Mouse (Mus musculus) cerebellum, postnatal 10 days (tissue): Measurements from ENCODE around the gene Hipk4.

Source experiments
- DNase-seq, 2 experiments: peaks; one replicate each; pipeline ENCODE4 v3.0.0; 2021; ENCODE audit warnings: mixed read lengths in 2 of 2

Gene Hipk4

GRCm38 (mm10) chr7:27522967-27523366 lies at the start of gene Hipk4:
TSS of gene Hipk4 (plus strand) at chr7:27523267.
- no peak for DNase-seq

DNA sequence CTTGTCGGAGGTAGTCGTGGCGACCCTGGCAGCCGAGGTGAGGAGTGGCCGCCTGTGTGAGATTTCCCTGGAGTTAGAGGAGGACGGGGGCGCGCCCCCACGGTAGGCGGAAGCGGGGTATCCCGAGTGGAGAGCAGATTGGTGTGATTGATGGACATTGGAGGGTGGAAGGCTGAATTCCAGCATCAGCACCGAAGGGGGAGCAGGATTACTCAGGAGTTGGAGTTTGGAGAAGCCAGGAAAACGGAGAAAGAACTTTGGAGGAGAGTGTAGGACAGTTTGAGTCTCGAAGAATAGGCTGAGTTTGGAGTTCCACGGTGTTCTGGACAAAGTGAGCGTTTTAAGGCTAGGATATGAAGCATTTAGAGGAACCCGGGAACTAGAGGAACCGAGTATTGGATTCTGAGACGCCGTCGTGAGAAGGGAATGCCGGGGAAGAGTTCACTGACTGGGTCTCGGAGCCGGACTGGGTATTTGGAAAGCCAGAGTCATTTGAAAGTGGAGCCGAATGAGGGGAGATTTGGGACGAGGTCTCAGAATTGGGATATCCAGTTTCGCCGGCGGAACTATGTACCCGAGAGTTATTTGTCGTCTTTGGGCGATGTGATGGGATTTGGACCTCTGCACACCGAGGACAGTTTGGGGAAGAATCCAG lies 49.1 kb upstream of the Hipk4 start:
- no peak for DNase-seq

GRCm38 (mm10) chr7:27474490-27474954 lies 48.5 kb upstream of the Hipk4 start:
- DNase-seq, result peak; percentile 99

DNA sequence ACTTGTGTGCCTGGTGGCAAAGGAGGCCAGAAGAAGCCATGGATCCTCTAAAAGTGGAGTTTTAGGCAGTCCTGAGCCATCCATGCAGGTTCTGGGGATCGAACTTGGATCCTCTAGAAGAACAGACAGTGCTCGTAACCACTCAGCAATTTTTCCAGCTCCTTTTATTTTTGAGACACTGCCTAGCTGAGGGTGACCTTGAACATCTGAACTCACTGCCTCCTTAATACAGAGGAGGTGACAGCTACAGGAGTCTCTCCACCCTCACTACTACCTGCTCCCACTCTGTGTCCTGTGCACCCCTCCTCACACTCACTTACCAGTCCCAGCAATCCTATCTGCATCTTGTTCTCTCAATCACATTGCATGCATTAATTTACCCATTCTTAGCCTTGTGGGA lies 47.5 kb upstream of the Hipk4 start:
- no peak for DNase-seq

GRCm38 (mm10) chr7:27476098-27476635 lies 46.9 kb upstream of the Hipk4 start:
- no peak for DNase-seq

DNA sequence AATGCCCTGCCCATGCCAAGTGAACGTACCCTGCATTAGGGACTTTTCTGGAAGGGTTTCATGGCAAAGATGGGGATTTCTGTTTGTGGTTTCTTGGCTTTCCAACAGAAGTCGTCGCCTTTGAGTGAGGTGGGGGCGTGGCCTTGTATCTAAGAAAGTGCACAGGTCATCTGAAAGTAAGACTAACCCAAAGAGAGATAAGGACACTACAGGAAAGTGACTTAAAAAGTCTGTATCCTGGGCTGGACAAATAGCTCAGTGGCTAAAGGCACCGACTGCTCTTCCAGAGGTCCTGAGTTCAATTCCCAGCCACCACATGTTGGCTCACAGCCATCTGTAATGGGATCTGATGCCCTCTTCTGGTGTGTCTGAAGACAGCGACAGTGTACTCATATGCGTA lies 44.5 kb upstream of the Hipk4 start:
- DNase-seq, result no peak

- no peak for DNase-seq
Measured at GRCm38 (mm10) chr7:27479750-27480149, 43.3 kb upstream of the Hipk4 start.

DNA sequence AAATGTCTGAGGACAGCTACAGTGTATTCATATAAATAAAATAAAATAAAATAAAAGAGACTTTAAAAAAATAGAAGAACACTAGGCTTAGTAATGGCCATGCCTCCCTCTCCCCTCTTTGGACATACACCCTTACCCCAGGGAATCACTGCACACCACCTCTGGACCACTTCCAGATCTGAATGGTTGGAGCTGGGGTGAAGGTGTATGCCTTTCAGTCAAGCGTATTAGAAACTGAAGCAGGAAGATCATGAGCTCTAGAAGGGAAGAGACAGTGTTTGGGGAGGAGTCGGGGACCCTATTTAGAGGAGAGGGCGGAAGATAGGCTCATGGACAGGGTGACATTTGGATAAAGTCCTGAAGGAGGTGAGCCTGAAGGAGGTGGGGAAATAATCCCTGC lies 42.6 kb upstream of the Hipk4 start:
- DNase-seq, result no peak

DNA sequence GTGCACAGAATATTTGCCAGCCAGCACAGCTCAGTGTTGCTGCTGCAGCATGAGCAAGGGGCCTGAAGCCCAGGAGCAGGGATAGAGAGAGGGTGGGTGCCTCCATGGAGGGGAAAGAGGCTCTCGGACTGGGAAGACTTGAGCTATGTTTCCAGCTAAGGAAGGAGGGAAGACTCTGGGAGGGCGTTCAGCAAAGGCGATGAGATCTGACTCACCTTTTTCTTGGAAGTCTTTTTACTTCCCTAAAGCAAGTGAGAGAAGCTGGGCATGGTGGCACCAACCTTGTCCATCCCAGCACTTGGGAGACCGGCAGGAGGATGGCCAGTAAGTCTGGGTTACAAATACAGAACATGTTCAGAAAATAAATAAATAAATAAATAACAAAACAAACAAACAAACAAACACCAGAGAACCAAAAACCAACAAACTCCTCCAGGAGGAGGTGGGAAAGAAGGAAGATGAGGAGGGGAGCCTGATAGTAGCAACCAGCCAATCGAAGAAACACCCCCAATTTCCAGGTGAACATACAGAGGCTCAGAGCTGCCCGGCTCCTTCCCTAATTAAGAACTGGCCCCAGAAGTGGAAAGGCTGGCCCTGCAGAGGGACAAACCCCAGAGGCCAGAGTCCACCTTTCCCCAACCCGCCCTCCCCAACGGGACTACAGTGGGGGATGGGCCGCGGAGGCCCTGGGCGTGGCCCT lies 42.0 kb upstream of the Hipk4 start:
- DNase-seq, result no peak

- DNase-seq, result peak; percentile 78 to 86
Measured at GRCm38 (mm10) chr7:27481627-27481969, 41.5 kb upstream of the Hipk4 start.

DNA sequence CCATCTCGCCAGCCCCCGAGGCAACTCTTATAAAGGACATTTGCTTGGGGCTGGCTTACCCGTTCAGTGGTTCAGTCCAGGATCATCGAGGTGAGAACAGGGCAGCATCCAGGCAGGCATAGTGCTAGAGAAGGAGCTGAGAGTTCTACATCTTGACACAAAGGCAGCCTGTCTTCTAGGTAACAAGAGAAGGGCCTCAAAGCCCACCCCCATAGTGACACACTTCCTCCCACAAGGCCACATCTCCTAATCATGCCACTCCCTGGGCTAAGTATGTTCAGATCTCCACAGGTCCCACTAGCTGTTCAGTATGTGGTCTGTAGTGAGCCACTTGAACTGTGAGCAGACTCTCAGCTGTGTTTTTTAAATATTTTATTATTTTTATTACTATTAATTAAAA lies 39.2 kb upstream of the Hipk4 start:
- DNase-seq, result no peak

DNA sequence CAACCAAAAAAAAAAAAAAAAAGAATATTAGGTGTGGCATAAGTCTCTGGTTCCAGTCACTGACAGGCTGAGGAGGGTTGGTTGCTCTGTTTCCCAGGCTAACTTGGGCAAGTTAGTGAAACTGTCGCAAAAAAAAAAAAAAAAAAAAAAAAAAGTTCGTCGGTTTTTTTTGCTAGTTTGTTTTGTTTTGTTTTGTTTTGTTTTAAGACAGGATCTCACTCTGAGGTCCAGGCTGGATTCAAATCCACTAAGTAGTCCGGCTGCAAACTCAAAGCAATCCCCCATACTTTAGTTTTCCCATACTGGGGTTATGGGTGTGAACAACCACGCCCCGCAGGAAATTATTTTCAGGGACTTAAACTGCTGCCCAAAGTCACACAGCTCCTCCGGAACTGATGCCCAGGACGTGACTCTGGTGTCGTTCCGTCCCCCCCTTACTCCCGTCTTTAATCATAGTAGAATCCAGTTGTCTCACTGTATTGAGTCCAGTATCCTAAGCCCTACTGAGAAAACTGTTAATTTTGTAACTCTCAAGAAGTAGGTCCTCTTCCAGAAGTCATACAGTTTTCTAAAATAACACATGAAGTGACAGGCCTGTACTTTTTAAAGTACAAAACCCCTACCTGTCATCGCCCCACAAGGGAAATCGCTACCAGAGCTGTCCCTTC lies 36.8 kb upstream of the Hipk4 start:
- no peak for DNase-seq

DNA sequence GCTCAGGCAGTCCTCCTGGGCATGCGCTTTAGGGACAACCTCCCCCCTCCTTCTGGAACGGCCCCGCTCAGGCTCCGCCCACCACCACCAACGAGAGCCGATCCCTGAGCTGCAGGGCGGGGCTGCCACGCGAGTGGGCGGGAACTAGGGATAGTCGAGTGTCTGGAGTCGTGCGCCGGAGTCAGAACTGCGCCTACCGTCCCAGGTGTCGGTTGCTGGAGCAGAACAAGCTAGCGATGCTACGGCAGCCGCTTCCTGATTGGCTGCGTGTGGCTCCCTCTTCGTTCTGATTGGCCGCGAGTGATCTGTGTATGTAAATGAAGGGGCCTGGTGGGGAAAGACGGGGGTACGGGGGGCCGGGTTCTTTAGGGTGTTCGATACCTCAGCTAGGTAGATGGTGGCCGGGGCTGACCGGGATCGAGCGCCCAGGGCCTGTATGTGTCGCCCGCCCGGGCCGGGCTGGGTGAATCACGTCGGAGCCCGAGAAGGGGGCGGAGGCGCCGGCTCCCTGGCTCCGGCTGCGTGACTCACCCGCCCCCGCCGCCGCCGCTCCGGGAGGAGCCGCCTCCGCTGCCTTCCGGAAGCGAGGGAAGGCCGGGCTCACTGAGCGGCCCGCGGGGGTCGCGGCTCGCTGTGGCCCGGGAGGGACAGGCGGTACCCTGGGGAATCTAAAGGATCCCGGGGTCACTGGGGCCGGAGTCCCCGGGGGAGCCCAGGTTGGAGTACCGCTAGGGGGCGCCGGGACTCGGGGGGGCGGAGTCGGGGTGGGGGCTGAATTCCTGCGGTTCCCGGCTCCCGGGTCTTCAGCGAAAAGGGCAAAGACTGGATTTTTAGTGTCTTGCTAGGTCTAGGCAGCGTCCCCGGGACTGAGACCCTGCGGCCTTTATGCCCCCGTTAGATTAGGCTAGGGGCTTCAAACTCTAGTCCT lies 36.0 kb upstream of the Hipk4 start, which contains the start of gene Sertad1:
Gene Sertad1 (plus strand): TSS at position 141 of the 928 bp plus-strand sequence.
- DNase-seq, result peak; percentile 99 to 100

GRCm38 (mm10) chr7:27487740-27488268 lies 35.3 kb upstream of the Hipk4 start:
- DNase-seq, result peak; percentile 68 to 69

DNA sequence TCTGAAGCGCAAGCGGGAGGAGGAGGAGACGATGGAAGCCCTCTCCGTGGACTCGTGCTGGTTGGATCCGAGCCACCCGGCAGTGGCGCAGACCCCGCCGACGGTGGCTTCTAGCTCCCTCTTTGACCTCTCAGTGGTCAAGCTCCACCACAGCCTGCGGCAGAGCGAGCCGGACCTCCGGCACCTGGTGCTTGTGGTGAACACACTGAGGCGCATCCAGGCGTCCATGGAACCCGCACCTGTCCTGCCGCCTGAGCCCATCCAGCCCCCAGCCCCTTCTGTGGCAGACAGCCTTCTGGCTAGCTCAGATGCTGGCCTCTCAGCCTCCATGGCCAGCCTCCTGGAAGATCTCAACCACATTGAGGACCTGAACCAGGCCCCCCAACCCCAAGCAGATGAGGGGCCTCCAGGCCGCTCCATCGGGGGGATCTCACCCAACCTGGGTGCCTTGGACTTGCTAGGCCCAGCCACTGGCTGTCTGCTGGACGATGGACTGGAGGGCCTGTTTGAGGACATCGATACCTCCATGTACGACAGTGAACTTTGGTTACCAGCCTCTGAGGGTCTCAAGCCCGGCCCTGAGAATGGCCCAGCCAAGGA lies 33.7 kb upstream of the Hipk4 start:
- peak; percentile 34 to 37 for DNase-seq

- no peak for DNase-seq
Measured at GRCm38 (mm10) chr7:27490227-27490542, 32.9 kb upstream of the Hipk4 start.

DNA sequence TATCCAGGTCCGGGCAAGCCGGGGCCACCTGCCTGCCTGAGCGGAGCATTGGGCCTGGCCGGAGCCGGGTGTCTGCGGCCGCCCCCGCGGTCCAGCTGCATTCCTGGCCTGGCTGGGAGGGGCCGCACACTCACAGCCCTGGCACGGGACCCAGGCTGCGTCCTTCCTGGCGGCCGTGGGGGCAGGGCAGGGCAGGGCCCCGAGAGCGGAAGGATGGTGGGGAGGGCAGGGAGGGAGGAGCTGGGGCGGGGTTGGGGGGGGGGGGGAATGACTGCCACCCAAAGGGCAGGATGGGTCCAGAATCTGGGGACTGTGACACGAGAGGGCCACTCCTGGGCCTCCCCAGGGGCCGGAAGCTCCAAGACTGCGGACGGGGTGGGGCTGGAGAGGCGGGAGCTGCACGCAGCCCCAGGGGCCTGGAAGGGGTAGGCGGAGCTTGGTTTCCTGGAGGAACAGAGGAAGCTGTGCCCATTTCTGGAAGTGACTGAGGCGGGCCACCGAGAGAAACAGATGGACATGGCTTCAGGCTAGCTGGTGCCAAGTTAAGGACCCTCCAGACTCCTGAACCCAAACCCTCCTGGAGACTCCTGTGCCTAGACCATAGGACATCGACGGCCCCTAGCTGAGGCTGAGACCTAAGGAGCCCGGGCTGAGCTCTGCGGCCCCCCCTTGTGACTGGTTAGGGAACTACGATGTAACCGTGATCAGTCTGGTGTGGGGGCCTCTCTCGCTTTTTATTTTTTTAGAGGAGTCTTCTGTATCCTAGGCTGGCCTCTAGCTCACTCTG lies 32.3 kb upstream of the Hipk4 start:
- peak; percentile 88 to 89 for DNase-seq

DNA sequence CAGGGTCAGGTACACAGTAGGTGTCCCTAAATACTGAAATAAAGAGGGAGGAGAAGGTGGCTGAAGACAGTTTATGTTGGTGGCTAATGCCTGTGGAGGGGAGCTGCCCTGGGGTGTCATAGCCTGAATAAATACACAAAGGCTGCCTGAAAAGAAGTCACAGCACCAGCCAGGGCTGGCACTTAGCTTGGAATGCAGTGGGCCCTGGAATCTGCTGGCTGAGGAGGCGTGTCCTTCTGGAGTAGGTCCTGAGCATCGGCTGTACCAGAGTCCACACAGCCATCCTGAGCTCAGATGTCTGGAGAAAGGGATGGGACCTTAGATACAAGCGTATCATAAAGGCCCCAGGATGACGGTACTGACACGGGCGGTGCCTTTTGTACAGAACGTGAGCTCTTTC lies 31.2 kb upstream of the Hipk4 start:
- no peak for DNase-seq

DNA sequence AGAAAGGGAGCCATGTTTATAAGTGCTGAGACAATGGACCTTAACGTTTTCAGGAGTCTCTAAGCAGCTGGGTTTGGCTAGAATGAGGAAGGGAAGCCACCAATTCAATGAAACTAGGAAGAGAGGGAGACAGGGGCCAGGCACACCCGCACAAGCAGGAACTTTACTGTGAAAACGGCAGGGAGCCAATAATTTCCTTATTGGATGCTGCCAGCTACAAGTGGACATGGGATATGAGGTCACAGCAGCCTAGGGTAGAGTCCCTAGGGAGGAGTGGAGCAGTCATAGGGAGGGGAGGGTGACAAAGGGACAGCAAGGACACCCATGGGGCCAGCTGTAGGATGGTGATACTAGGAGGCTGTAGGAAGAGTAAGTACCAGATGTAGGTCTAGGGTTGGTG lies 30.0 kb upstream of the Hipk4 start:
- no peak for DNase-seq

- no peak for DNase-seq
Measured at GRCm38 (mm10) chr7:27493450-27493849, 29.6 kb upstream of the Hipk4 start.
